Mouse (Mus musculus) right cerebral cortex, postnatal 14 days (tissue): ENCODE measurements around the gene 6430571L13Rik.
A peak's percentile ranks its signal among the peaks of the same experiment; 100 is the strongest.

ENCODE experiments used
- DNase-seq: peaks from one replicate; pipeline ENCODE4 v3.0.0; 2022

The 6430571L13Rik gene

DNA sequence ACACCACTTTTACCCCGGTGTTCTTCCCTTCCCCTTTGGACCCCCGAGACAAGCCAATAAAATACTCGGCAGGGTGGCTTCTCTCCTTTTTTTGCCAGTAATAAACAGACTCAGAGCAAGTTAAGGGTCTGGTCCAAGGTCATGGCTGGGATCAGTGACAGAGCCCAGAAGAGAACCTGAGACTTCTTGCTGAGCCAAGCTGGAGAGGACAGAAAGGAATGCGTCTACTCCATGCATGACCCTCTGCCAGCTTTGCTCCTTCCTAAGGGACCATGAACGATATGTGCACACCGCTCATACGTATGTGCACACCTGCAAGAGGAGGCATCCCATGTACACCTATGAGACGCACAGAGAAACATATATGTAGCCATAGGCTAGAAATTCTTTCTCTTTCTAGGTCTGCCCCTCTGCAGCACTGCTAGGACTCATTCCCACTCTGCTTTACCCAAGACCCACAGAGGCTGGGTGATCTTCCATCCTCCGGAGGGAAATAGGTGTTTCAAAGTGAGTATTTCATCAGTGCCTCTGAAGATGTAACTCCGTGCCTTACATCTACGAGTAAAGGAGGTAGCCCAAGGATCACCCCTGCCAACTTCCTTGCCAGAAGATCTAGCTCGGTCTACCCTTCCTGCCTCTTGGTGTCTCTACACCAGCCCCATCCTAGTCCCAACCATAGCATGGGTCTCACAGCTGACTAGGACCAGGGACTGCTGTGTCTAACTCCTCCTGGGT lies 676 bp downstream of the 6430571L13Rik start:
- DNase-seq, result no peak

DNA sequence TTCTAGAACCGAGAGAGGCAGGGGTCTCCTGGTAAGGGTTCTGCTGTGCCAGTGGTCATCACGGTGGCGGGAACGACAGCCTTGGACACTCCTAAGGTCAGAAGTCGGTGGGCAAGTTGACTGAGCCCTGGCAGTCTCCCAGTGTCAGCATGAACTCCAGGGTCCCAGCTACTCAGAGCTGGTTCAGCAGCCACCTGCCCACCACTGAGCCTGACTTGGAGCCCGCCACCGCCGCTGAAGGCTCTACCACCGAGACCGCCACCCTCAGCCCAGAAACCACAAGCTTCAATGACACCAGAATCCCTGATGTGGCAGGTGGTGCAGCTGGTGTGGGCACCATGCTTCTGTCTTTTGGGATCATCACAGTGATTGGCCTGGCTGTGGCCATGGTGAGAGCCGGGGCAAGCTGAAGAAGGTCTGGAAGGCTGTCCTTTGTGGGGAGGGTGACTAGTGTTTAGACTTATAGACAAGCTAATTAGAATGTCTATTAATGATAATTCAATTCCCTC lies 1.9 kb downstream of the 6430571L13Rik start:
- DNase-seq, result no peak

DNA sequence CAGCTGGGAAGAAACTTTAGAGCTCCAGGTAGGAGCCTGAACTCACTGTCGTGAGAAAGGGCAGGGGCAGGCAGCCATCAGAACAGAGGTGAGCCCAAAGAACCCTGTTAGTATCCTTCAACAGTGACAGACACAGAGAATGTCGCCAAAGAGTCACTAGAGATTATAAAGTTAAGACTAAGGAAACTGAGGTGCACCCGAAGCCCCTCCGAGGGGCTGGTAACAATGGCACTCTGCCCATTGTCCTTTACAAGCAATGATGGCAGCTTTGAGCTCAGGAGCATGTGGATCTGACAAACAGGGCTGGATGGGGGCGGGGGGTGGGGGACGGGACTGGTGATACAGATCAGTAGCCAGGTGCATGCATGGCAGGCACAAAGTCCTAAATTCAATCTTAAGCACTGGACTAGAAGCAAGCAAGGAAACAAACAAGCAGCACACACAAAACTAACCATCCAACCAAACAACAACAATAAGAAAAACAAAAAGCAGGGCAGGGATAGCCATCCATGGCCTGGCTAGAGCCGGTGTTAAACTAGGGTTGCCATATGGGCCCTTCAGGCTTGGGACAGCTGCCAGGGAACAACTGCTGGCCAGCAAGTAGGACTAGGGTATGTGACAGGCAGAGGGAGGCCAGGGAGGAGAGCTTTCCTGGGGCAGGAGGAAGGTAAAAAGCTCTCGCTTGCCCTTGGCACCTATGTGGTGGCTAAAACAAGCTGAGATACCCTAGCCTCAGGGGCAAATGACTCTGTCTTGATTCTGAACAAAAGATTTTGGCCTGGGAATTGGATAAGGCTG lies 2.9 kb downstream of the 6430571L13Rik start:
- no peak for DNase-seq

DNA sequence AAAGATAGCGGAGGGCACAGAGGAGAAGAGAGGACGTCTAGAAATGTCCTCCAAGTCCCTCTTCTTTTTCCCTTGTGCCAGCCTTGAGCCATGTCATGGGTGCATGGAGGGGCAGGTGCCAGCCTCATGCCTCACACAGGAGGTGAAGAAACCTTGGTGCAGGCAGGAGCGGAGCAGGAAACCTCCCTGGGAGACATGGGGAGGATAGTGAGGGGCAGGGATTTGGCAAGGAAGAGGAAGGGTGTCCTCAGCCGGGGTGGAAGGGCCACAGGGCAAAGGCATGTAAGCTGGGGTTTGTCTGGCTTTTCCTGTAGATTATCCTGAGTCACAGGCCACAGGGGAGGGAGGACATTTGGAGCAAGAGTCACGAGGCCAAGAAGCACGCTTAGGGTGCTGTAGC lies 3.6 kb downstream of the 6430571L13Rik start:
- DNase-seq, result no peak

DNA sequence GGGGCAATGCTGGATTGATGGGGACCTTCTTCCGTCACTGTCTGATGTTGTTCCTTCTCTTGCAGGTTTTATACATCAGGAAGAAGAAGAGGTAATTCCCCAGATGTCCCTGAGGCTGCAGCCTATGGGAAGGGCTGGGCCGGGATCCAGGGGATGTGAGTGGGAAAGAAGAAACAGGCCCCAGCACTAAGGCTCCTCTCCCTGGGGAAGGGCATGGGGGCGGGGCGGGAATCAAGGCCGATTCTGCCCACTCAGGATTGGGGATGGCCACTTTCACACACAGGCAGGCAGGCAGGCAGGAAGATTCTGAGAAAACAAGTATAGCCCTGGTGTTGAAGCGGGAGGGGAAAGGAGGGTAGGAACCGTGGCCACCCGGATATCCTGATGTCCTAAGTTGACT lies 5.7 kb downstream of the 6430571L13Rik start:
- DNase-seq, result no peak

DNA sequence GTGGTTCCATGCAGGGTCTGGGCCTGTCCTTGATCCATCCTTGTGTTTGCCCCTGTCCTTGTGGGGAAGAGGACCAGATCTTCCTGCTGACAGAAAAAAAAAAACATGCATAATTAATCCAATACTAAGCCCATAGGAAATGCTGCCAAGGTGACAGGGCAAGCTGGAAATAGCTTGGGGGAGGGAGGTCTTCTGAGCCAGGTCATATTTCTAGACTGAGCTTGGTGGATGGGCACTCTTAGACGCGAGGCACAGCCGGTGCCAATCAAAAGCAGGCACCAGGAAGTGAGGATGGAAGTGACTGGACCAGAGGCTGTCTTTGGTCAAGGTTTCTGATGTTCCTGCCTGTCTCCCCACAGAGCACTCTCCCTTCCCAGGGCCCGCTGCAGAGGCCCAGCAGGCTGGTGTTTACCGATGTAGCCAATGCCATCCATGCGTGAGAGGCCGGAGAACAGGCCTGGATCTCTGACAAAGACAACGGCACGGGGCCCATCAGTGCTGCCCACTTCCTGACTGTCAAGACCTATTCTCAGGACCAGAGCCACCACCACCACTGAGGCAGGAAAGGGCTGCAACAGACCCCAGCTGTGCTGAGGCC lies 7.3 kb downstream of the 6430571L13Rik start:
- DNase-seq, result no peak

DNA sequence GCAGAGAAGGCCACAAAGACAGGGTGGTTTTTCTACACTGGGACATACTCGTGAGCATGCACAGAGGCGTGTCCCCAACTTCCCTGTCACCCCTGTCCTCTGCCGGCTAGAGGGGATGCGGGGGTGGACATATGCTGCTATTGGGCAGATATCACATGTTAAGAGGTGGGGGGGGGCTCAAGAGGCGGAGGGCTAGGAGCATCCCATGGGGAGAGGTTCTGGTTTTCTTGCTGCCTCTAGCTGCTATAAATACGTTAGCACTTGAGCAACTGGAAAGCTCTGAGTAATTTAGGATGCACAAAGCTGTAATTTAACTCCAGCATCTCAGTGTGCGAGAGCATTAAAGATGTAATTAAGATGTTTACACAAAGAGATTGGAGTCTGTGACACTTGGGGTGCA lies 8.9 kb downstream of the 6430571L13Rik start:
- DNase-seq, result no peak

DNA sequence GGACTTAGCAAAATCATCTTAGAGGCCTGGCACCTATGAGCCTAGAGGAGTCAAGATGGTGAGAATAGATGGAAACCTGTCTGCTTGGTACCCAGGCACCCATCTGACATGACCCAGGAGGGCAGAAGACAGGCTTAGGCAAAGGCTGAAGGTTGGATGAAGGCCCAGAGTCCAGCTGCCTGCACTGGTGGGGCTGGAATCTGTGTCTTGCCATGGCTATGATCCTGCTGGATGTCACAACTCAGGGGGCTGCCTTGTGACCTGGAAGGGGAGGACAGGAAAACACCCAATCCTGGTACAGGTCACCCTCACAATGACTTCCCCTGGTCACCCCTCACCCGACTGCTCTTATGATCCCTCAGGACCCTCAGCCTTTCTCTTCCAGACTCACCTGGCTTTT lies 14.4 kb downstream of the 6430571L13Rik start:
- DNase-seq, result no peak

DNA sequence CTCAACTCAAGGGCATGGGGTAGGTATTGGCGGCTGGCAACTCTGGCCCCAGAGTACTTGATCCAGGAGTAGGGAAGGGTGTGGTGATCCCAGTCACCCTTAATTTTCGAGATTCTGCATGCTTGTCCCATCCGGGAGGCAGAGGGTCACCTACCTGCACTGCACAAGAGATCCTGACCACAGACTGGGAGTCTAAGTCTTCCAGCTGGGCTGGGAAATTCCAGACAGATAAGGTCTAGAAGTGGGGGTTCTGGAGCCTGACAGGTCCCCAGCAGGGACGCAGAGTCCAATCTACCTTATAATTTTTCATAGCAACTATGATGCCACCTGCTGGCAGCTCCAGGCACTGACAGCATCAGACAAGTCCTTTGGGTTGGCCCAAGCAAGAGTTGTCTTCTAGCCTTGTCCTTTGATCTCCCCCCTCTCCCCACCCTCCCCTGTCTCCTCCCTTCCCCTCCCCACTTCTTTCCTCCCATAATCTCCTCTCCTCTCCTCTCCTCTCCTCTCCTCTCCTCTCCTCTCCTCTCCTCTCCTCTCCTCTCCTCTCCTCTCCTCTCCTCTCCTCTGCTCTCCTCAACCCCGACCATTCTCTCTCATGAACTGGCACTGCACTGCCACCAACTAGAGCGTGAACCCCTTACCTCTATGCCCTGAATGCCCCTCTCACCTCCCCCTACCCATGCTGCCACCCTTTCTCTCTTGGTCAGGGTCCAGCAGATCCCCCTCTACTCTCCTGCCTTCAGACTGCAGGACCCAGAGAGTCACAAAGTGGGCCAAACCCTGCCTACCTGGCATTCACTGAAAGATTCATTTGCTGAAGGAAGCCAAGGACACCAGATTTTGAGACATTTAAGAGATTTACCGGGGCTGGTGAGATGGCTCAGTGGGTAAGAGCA lies 15.7 kb downstream of the 6430571L13Rik start:
- DNase-seq, result peak; percentile 69

DNA sequence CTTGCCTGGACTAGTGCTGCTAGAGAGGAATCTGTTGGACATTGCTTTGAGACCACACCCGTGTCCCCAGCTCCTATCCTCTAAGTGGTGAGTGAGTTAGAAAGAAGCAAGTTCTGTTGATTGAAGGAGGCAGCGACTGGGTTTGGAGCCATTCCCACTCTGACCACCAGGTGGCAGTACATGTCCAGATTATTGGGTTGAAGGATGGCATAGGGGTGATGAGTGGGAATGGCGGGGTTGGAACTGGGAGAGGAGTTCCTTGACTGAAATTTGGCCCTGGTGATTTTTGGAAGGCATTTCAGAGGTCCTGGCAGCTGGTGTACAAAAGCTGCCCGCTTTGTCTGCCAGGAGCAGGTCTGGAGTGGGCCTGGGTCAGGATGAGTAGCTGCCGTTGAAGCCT lies 17.2 kb downstream of the 6430571L13Rik start:
- peak; percentile 81 for DNase-seq

DNA sequence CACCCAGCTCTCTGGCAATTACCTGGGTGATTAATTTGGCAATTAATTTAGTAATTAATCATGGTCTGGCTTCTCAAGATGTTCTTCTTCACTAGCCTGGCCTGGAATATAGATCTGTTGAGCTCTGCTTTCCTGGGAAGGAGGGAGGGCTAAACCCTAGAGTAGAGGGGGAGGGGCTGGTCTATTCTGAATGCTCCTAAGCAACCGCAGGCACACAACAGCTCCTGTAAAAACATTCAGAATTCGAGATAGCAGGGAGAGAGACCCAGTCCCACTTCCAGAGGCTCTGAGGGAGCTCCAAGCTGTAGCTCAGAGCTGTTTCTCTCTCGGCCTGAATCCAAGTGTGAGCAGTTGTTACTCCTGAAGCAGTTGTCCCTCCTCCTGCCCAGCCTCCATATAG lies 20.6 kb downstream of the 6430571L13Rik start:
- DNase-seq, result no peak

DNA sequence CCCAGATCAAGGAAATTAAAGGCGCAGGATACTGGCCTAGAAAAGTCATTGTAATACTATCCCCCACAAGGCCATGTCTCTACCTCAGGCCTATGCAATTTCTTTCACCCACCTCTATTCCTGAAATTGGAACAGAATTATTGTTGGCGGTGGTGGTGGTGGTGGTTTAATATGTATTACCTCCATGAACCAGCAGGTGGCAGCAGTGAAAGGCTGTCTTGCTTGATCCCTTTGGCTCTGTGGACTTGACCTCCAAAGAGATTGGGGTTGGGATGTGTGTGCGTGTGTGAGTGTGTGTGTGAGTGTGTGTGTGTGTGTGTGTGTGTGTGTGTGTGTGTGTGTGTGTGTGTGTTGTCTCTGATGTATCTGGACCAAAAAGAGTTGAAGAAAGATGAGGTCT lies 26.2 kb downstream of the 6430571L13Rik start:
- DNase-seq, result no peak

DNA sequence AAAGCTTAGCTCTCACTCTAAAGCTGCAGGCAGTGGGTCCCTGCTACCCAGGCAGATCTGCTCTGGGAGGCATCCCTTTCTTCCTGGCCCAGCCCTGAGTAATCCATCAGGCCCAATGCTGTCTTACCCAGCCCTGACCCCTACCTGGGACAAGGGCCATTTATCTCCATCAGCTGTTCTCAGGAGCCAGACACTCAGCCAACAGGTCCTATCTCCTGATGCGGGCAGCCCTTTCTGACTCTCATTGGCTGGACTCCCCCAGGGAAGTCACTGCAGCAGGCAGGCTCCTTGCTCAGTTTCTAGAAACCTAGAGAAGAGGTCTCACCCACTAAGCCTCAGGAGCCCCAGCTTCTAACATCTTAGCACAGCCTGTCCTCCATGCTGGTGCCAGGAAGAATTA lies 27.9 kb downstream of the 6430571L13Rik start:
- DNase-seq, result no peak

DNA sequence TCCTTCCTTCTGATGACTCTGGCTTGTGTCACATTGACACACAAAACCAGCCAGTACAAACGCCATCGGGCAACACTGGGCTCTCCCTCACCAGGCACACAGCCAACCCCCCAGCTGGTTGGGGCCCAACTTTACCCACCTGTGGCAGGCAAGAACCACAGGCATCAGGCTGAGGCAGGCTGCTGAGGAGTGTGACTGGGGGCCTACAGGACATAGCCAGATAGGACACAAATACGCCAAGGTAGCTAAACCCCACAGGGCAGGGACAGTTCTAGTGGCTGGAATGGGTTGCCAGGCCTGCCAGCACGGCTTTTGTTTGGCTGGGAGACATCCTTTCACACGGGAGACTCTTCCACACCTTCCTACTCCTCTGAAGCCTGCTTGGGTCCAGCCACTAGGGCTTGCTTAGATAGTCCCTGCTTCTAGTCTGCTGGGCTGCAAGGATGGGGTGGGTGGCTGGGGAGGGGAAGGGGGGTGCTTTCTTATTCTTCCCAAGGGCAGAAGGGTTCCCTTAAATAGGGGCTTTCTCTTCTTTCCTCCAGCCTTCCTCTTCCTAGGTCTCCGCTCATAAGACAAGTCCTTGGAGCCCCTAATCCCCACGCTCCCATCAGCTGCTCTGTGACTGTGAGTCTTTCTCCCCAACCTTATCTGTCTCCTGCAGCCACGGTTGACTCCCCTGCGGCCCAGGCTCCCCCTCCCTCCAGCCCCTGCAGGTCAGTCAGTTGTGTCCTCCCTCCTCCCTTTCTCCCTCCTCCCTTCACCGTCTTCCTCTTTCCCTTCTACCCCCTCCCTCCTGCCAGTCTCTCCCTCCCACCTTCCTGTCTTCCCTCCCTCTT lies 29.1 kb downstream of the 6430571L13Rik start:
- no peak for DNase-seq

DNA sequence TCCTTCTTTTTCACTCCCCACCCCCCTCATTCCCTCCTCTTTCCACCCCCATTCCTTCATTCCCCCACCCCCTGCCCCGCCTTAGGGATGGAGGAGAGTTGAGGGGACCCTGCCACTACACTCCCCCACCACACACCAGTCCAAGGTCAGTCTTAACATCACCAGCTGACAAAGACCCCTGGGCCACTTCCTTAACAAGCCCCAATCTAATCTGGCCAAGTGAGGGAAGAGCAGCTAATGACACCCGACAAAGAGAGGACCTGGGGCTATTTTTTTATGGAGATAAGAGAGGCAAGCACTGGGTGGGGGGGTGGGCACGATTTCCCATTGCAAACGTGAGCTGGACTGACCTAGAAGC lies 29.7 kb downstream of the 6430571L13Rik start:
- DNase-seq, result no peak

DNA sequence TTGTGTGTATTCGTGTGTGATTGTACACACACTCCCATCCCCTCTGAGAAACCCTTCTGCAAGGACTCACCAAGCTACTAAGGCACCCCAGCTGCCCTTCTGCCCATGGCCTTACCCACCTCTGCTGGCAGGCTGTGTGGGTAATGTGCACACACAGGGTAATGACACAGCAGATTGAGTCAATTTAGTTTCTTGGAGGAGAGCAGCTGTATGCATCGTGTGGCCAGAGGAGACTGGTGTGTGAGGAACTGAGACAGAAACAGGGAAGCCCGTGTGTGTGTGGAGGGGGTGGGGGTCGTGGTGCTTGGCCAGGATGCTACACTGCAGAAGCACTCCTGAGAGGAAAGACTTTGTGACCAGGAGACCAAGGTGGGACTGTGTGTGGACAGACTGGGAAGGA lies 32.0 kb downstream of the 6430571L13Rik start:
- DNase-seq, result no peak

DNA sequence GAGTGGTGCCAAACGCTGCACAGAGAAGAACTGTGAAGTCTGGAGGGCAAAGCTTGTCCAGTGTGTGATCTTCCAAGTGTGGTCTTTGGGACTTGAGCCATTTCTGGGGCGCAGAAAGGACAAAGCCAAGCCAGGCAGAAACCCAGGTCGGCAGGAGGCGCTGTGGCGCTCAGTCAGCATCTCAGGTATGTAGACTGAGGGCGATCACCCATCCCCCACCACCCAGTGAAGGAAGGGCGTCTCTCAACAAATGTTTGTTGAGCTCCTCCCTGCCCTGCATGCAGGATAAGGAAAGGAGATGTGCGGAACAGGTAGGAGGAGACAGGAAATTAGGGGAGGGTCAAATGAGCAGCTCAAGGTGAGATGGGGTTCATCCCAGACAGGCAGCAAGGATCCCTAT lies 34.2 kb downstream of the 6430571L13Rik start:
- no peak for DNase-seq

DNA sequence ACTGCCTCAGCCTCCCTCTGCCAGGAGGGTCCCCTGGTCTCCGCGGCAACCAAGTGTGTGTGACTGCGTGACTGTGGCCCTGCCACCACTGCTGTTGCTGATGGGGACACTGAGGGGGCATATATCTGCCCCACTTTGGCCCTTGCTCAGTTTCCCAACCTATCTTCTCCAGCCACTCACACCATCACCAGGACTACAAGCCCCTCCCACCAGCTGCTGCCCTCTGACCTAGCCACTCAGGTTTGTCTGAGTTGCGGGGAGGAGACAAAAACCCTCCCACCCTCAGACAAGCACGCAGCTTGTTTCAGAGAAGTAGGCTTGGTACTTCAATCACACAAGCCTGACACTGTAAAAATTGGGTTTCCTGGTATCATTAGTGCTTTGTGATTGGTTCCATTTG lies 35.0 kb downstream of the 6430571L13Rik start:
- no peak for DNase-seq

DNA sequence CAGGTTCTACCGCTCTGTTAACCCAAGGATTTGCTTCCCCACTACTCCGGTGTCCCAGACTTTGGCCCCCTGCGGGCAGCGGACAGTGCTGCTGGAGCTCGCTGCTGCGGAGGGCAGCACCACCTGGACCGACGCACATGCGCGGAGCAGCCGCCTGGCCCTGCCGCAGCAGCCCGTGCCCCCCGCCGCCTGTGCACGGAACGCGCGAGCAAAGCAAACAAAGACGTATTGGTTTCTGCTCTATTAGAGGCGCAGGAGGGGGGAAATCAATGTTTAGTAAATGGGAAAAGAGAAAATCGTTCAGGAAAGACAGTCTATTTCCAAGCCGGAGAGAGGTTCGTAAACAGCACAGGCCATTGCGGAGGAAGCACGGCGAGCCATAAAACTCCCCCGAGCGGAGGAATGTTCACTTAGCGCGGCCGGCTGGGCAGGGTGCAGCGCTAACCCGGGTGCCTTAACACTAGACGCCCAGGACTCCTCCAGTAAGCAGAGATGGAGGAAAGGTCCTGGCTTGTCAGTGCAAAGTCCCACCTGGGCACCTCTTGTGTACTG lies 37.6 kb downstream of the 6430571L13Rik start:
- no peak for DNase-seq

DNA sequence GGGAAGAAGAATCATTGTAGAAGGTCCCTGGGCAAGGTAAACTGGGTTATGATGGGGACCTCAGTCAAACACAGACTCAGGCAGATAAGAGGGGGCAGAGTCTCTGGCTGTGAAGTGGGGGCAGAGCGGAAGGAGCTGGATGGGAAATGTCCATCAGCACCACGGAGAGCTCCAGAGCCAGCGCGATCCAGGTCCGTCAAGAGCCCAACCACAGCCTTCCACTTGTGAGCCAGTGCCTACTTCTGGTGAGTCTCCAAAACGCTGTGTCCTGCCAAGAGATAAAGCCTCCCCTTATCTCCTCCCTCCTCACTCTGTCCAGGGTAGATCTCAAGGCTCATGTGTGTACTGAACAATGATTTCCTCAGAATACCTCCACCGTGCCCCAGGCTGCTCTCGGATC lies 41.3 kb downstream of the 6430571L13Rik start:
- DNase-seq, result no peak

DNA sequence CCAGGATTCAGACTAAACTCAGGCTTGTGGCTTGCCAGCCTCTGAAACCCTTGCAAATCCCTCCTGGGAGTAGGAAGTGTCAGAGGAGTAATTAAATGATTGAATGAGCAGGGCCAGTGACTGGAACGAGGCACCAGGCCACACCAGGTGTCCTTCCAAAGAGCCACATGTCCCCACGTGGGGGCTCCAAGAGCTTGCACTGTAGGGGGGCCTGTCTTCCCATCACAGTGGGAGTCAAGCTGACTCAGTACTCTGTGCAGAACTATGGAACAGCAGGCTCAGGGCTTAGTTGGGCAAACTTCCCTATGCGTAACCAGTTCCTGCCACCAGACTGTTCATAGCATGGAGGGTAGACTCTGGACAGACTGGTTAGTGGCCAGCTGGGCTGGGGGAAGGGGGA lies 44.0 kb downstream of the 6430571L13Rik start:
- DNase-seq, result no peak

DNA sequence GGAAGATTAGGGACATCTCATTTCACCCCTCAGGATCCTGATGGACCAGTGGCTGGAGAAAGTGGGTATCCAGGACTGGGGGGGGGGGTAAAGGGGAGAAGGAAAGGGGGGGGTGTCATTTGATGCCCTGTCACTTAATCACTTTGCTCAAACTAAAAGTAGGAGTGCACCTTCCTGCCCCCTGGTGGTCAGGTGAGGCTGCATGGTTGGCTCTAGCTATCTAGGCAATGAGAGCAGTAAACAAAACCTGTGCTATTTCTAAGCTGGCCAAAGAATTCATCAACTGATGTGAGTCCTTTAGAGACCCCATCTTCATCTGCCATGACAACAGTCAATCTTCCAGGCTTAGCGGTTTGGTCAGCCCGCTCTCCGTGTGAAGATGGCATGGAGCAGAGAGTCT lies 46.3 kb downstream of the 6430571L13Rik start:
- DNase-seq, result peak; percentile 30
